Mouse (Mus musculus) heart, embryonic 16.5 days (tissue): ENCODE data around the gene Ube2j1. TPM values are rescaled to one million over a fixed set of nuclear protein-coding genes. Genes with fewer than 3 reads are reported as not detected.

ENCODE experiments used
- ATAC-seq: fragments of 200-750 bp; cut with Nextera tagmentation; replicated peaks from 2 replicates; pipeline ENCODE4 v1.8.0; 2017; ENCODE audit warnings: moderate number of reproducible peaks; ENCODE audit not compliant: insufficient read depth, low FRiP score; ENCODE audit errors: extremely low read depth
- H3K27ac ChIP-seq: fragments of 300-500 bp; sonication (generic); 2 replicates; pipeline ENCODE4 v1.5.1; 2014; ENCODE audit warnings: mild to moderate bottlenecking, low read length, control low read depth, moderate library complexity
- H3K27me3 ChIP-seq: fragments of 300-500 bp; sonication (generic); 2 replicates; pipeline ENCODE4 v1.6.1; 2014; ENCODE audit warnings: low read length, mixed read lengths; ENCODE audit not compliant: control insufficient read depth, insufficient read depth
- H3K36me3 ChIP-seq: fragments of 300-500 bp; sonication (generic); 2 replicates; pipeline ENCODE4 v1.6.1; 2014; ENCODE audit not compliant: control insufficient read depth, insufficient read depth
- H3K4me1 ChIP-seq: fragments of 300-500 bp; sonication (generic); 2 replicates; pipeline ENCODE4 v1.6.1; 2014; ENCODE audit warnings: low read length, mixed read lengths; ENCODE audit not compliant: control insufficient read depth, insufficient read depth
- H3K4me2 ChIP-seq: fragments of 300-500 bp; sonication (generic); 2 replicates; pipeline ENCODE4 v1.6.1; 2014; ENCODE audit warnings: low read depth, mild to moderate bottlenecking, control low read depth, low read length
- H3K4me3 ChIP-seq: fragments of 300-500 bp; sonication (generic); 2 replicates; pipeline ENCODE4 v1.5.1; 2014; ENCODE audit warnings: mild to moderate bottlenecking, control low read depth, low read length
- H3K9ac ChIP-seq: fragments of 300-500 bp; sonication (generic); 2 replicates; pipeline ENCODE4 v1.6.1; 2014; ENCODE audit warnings: low read length, control low read depth
- H3K9me3 ChIP-seq: fragments of 300-500 bp; sonication (generic); replicated peaks from 2 replicates; pipeline ENCODE4 v1.6.1; 2016; ENCODE audit warnings: low read length; ENCODE audit not compliant: control insufficient read depth
- WGBS: fragments of 180-500 bp; shearing (Covaris S2); extraction: QIAGEN DNeasy Blood & Tissue Kit; methylation state at CpG from one replicate; pipeline ENCODE4 v1.1.7; 2014; 5-methylcytosine and 5-hydroxymethylcytosine counted together
- polyA plus RNA-seq: library from polyadenylated mRNA; unstranded; fragments of >200 nt; fragmentation: Nextera tagmentation; extraction: Ambion mirVana; gene quantifications from 2 replicates; pipeline ENCODE4 v1.2.1, GENCODE M21; 2015

The Ube2j1 gene
- polyA plus RNA-seq, 1 experiment from 2014 or later: 35.3 TPM

GRCm38 (mm10) chr4:33006844-33007243, 24.4 kb upstream of the Ube2j1 start:
- H3K36me3 ChIP-seq: no peaks in the 10 kb centered on the region
- ATAC-seq: no peak
- no peak overlapping the region for H3K9ac ChIP-seq
- H3K4me3 ChIP-seq: no peak overlapping the region
- no peaks in the 10 kb centered on the region for H3K4me1 ChIP-seq
- 93% methylated on average over 11 of the region's 11 CpGs for whole genome bisulfite sequencing
- no peaks in the 10 kb centered on the region for H3K27me3 ChIP-seq
- no peaks in the 10 kb centered on the region for H3K9me3 ChIP-seq
- no peak overlapping the region for H3K27ac ChIP-seq
- H3K4me2 ChIP-seq: no peak overlapping the region

- Histone ChIP-seq H3K27me3 (no peaks in the 10 kb centered on the region), H3K36me3 (no peaks in the 10 kb centered on the region), H3K9me3 (no peaks in the 10 kb centered on the region), H3K9ac (no peak overlapping the region), H3K4me2 (no peak overlapping the region), H3K27ac (no peak overlapping the region), H3K4me1 (no peaks in the 10 kb centered on the region), H3K4me3 (no peak overlapping the region)
- WGBS: 54% methylated on average over 9 of the region's 9 CpGs
- no peak for ATAC-seq
Observed at GRCm38 (mm10) chr4:33007443-33008217, 23.6 kb upstream of the Ube2j1 start.

- Histone ChIP-seq H3K27ac (no peak overlapping the region), H3K27me3 (no peaks in the 10 kb centered on the region), H3K4me3 (no peak overlapping the region), H3K36me3 (peaks cover 13% of the 10 kb centered on the region), H3K4me2 (no peak overlapping the region), H3K4me1 (no peaks in the 10 kb centered on the region), H3K9ac (no peak overlapping the region), H3K9me3 (no peaks in the 10 kb centered on the region; the same call in 1 of the 2 replicates)
- ATAC-seq: no peak
- WGBS: 87% methylated on average over 1 of the region's 1 CpGs
Observed at GRCm38 (mm10) chr4:33010078-33010477, 21.1 kb upstream of the Ube2j1 start.

- WGBS: 76% methylated on average over 4 of the region's 4 CpGs
- no peak for ATAC-seq
- Histone ChIP-seq H3K4me1 (no peaks in the 10 kb centered on the region), H3K9me3 (no peaks in the 10 kb centered on the region; the same call in 1 of the 2 replicates), H3K4me3 (no peak overlapping the region), H3K4me2 (no peak overlapping the region), H3K36me3 (peaks cover 13% of the 10 kb centered on the region), H3K27me3 (no peaks in the 10 kb centered on the region), H3K9ac (no peak overlapping the region), H3K27ac (no peak overlapping the region)
Observed at GRCm38 (mm10) chr4:33012484-33012883, 18.7 kb upstream of the Ube2j1 start.

GRCm38 (mm10) chr4:33018361-33018999, 12.7 kb upstream of the Ube2j1 start:
- H3K9ac ChIP-seq: no peak overlapping the region
- no peak overlapping the region for H3K4me3 ChIP-seq
- H3K27ac ChIP-seq: no peak overlapping the region
- 45% methylated on average over 9 of the region's 9 CpGs for WGBS
- H3K4me2 ChIP-seq: no peak overlapping the region
- no peaks in the 10 kb centered on the region for H3K4me1 ChIP-seq
- ATAC-seq: peak; percentile 65; the same call in 1 of the 2 replicates
- peaks cover 11% of the 10 kb centered on the region for H3K36me3 ChIP-seq
- no peaks in the 10 kb centered on the region for H3K27me3 ChIP-seq
- H3K9me3 ChIP-seq: no peaks in the 10 kb centered on the region; the same call in 1 of the 2 replicates

- H3K4me1 ChIP-seq: no peaks in the 10 kb centered on the region
- H3K9me3 ChIP-seq: no peaks in the 10 kb centered on the region
- H3K27me3 ChIP-seq: no peaks in the 10 kb centered on the region
- ATAC-seq: 0 out of 2 replicates have a peak, but pooled peaks have one; percentile 41
- no peak overlapping the region for H3K27ac ChIP-seq
- no peak overlapping the region for H3K4me2 ChIP-seq
- WGBS: 30% methylated on average over 8 of the region's 8 CpGs
- H3K36me3 ChIP-seq: peaks cover 9% of the 10 kb centered on the region
- H3K4me3 ChIP-seq: no peak overlapping the region
- no peak overlapping the region for H3K9ac ChIP-seq
Observed at GRCm38 (mm10) chr4:33024420-33024819, 6.8 kb upstream of the Ube2j1 start.

- H3K9me3 ChIP-seq: no peaks in the 10 kb centered on the region
- no peak overlapping the region for H3K4me2 ChIP-seq
- H3K27ac ChIP-seq: no peak overlapping the region
- ATAC-seq: no peak
- peaks cover 9% of the 10 kb centered on the region for H3K36me3 ChIP-seq
- H3K4me1 ChIP-seq: peaks cover 17% of the 10 kb centered on the region
- WGBS: 89% methylated on average over 7 of the region's 7 CpGs
- no peak overlapping the region for H3K9ac ChIP-seq
- H3K4me3 ChIP-seq: no peak overlapping the region
- H3K27me3 ChIP-seq: no peaks in the 10 kb centered on the region
Observed at GRCm38 (mm10) chr4:33029104-33029503, 2.1 kb upstream of the Ube2j1 start.

- Histone ChIP-seq H3K36me3 (peaks cover 14% of the 10 kb centered on the region), H3K9ac (peak overlapping the region; percentile 97), H3K4me1 (peaks cover 17% of the 10 kb centered on the region), H3K9me3 (peaks cover 4% of the 10 kb centered on the region), H3K27me3 (no peaks in the 10 kb centered on the region), H3K27ac (peak overlapping the region; percentile 89), H3K4me3 (peak overlapping the region; percentile 78), H3K4me2 (peak overlapping the region; percentile 82)
- WGBS: 3% methylated on average over 49 of the region's 55 CpGs
- ATAC-seq: peak; percentile 76
Observed at GRCm38 (mm10) chr4:33030264-33031194, 687 bp upstream of the Ube2j1 start.
